Mouse (Mus musculus) brain, embryonic 14.5 days (tissue): ENCODE measurements around the gene Tcf7l2.

Source experiments
- CTCF ChIP-seq: fragments of 200-500 bp; IDR thresholded peaks from 2 replicates; pipeline ENCODE4 v1.5.1; 2012; ENCODE audit warnings: inconsistent platforms, mild to moderate bottlenecking, moderate library complexity, borderline replicate concordance; ENCODE audit not compliant: insufficient read depth, insufficient read length; ENCODE audit errors: extremely low read depth
- POLR2A ChIP-seq: fragments of 200-500 bp; IDR thresholded peaks from 2 replicates; pipeline ENCODE4 v1.6.1; 2012; ENCODE audit warnings: mild to moderate bottlenecking, inconsistent platforms, borderline replicate concordance; ENCODE audit not compliant: poor library complexity, insufficient read depth, insufficient read length, severe bottlenecking; ENCODE audit errors: extremely low read depth

- TF ChIP-seq POLR2A (no peak), CTCF (no peak)
Observed at GRCm38 (mm10) chr19:55867255-55867654, 125.6 kb downstream of the Tcf7l2 start.
